Mouse (Mus musculus): ENCODE data around the gene Rab6b. TPM values are rescaled to one million over a fixed set of nuclear protein-coding genes. Genes with fewer than 3 reads are reported as not detected.

Gene Rab6b
- polyA plus RNA-seq, 1 experiment, result 21.3 TPM

DNA sequence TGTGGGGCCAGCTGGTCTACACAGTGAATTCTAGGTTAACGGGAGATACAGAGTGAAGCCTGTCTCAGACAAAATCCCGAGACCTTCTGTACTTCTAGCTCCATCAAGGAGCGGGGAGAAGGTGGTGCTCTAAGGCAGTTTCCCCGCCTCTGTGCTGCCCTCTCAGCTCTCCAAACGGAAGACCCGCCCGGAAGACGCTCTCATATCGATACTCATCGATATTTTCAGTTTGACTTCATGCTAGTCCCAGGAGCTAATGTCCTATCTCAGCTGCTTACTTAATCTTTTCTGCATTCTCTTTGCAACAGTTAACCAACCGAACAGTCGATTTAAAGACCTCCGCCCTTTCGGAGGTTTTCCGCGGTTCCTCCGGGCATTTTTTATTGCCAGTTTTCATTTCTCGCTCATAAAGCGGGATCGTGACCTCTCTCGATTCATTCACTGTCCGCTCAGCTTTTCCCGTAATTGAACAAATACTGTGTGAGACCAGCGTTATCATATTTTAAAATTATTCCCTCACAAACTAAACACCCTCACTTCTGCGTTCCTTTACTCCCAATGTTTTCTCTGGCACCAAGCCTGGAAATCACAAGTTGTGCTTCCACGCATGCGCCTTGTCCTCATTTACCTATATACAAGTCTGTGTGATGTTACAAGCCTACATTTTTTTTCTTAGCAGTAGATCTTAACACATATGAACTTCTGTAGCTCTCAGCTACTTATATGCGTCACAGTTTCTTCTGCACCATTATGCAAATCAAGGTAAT is 101.2 kb downstream of the Rab6b start:
- DNase-seq, result no peak
- peak overlapping the region; percentile 33 for H3K4me3 ChIP-seq (replicated peaks; ENCODE audit: extremely low read depth, low read depth, low read length)
- no peaks in the 10 kb centered on the region for H3K4me1 ChIP-seq (ENCODE audit: control insufficient read depth, insufficient read depth, low read length)
- WGBS, result 59% methylated on average over 28 of the region's 28 CpGs
- TF ChIP-seq POLR2A (IDR thresholded peaks at IDR 0.05; ENCODE audit: borderline replicate concordance, extremely low read depth, low read depth, low read length) (no peak), CTCF (IDR thresholded peaks at IDR 0.05; ENCODE audit: insufficient read depth, low read length) (no peak)

GRCm38 (mm10) chr9:103213631-103214030 is 102.0 kb downstream of the Rab6b start:
- no peak for DNase-seq
- 57% methylated on average over 2 of the region's 2 CpGs for WGBS
- TF ChIP-seq CTCF (IDR thresholded peaks at IDR 0.05; ENCODE audit: insufficient read depth, low read length) (no peak), POLR2A (IDR thresholded peaks at IDR 0.05; ENCODE audit: borderline replicate concordance, extremely low read depth, low read depth, low read length) (no peak)
- Histone ChIP-seq H3K4me1 (ENCODE audit: control insufficient read depth, insufficient read depth, low read length) (no peaks in the 10 kb centered on the region), H3K4me3 (replicated peaks; ENCODE audit: extremely low read depth, low read depth, low read length) (no peak overlapping the region)

DNA sequence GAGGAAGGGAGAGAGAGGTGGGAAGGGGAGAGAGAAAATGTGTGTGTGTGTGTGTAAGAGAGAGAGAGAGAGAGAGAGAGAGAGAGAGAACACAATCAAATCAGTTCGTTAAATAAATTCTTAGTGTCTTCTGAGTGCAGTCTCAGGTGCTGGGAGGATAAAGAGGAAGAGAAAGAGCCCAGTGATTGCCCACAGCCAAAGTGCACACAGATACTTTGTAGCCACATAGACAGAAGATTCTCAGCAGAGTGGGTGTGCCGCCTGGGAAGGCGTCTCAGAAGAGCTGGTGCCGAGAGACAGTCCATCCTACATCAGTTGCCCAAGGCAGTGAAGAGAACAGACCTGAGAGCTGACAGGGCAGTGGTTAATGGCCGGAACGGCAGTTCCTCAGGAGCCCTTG is 102.7 kb downstream of the Rab6b start:
- DNase-seq, result no peak
- no peak overlapping the region for H3K4me3 ChIP-seq (replicated peaks; ENCODE audit: extremely low read depth, low read depth, low read length)
- WGBS, result 81% methylated on average over 6 of the region's 6 CpGs
- TF ChIP-seq CTCF (IDR thresholded peaks at IDR 0.05; ENCODE audit: insufficient read depth, low read length) (no peak), POLR2A (IDR thresholded peaks at IDR 0.05; ENCODE audit: borderline replicate concordance, extremely low read depth, low read depth, low read length) (no peak)
- H3K4me1 ChIP-seq (ENCODE audit: control insufficient read depth, insufficient read depth, low read length), result no peaks in the 10 kb centered on the region

- no peak for TF ChIP-seq CTCF (IDR thresholded peaks at IDR 0.05; ENCODE audit: insufficient read depth, low read length)
- TF ChIP-seq POLR2A (IDR thresholded peaks at IDR 0.05; ENCODE audit: borderline replicate concordance, extremely low read depth, low read depth, low read length), result no peak
- 95% methylated on average over 7 of the region's 7 CpGs for WGBS
These were observed 113.1 kb downstream of the Rab6b start for GRCm38 (mm10) chr9:103224721-103225120.

DNA sequence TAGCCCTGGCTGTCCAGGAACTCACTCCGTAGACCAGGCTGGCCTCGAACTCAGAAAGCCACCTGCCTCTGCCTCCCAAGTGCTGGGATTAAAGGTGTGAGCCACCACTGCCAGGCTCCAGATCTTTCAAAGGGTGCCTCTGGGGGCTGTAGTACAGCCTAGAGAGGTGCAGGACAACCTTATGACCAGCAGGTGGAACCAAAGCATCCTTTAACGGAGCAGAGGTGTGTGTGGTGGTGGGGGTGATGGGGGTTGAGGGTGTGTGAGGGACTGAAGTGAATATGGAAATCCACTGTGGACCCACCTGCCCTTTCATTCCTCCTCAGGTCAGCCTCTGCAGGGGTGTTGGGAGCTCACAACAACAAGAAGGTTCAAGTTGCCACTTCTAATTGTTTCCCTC is 113.9 kb downstream of the Rab6b start:
- 66% methylated on average over 3 of the region's 3 CpGs for WGBS
- no peak for DNase-seq

More at GRCm38 (mm10) chr9:103224721-103225120, 113.1 kb downstream of the Rab6b start:
- DNase-seq, result no peak
- H3K4me1 ChIP-seq (ENCODE audit: control insufficient read depth, insufficient read depth, low read length), result no peaks in the 10 kb centered on the region
- no peak overlapping the region for H3K4me3 ChIP-seq (replicated peaks; ENCODE audit: extremely low read depth, low read depth, low read length)

GRCm38 (mm10) chr9:103226806-103227205 is 115.2 kb downstream of the Rab6b start:
- TF ChIP-seq CTCF (IDR thresholded peaks at IDR 0.05; ENCODE audit: insufficient read depth, low read length), result no peak
- no peak for TF ChIP-seq POLR2A (IDR thresholded peaks at IDR 0.05; ENCODE audit: borderline replicate concordance, extremely low read depth, low read depth, low read length)
- H3K4me3 ChIP-seq (replicated peaks; ENCODE audit: extremely low read depth, low read depth, low read length), result no peak overlapping the region
- peaks cover 3% of the 10 kb centered on the region; the same call in 1 of the 2 replicates for H3K4me1 ChIP-seq (ENCODE audit: control insufficient read depth, insufficient read depth, low read length)
- no peak for DNase-seq
- WGBS, result 84% methylated on average over 15 of the region's 15 CpGs

More for the DNA sequence above, 113.9 kb downstream of the Rab6b start:
- Histone ChIP-seq H3K4me1 (ENCODE audit: control insufficient read depth, insufficient read depth, low read length) (peaks cover under 1% of the 10 kb centered on the region; the same call in 1 of the 2 replicates), H3K4me3 (replicated peaks; ENCODE audit: extremely low read depth, low read depth, low read length) (no peak overlapping the region)
- TF ChIP-seq POLR2A (IDR thresholded peaks at IDR 0.05; ENCODE audit: borderline replicate concordance, extremely low read depth, low read depth, low read length), result no peak
- peak; percentile 68 for TF ChIP-seq CTCF (IDR thresholded peaks at IDR 0.05; ENCODE audit: insufficient read depth, low read length)

DNA sequence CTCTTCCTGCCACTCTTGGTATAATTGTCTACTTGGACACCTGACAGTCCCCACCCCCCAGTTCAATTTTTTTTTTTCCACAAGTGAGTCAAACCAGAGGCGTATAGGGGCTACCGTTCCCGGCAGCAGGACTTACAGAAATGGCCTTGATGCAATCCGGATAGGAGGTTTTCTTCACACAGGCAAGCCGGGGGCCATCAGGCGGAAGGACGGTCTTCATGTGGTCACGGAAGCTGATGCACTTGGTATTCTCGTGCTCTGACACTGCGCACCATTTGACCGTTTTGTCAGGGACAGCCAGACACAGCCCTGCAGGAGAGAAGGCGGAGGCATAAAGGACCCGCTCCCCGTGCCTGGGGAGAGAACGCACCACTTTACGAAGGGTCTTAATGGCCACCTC is 116.2 kb downstream of the Rab6b start:
- H3K4me1 ChIP-seq (ENCODE audit: control insufficient read depth, insufficient read depth, low read length), result peaks cover 3% of the 10 kb centered on the region; the same call in 1 of the 2 replicates
- 94% methylated on average over 16 of the region's 16 CpGs for WGBS
- no peak for DNase-seq
- H3K4me3 ChIP-seq (replicated peaks; ENCODE audit: extremely low read depth, low read depth, low read length), result no peak overlapping the region
- TF ChIP-seq POLR2A (IDR thresholded peaks at IDR 0.05; ENCODE audit: borderline replicate concordance, extremely low read depth, low read depth, low read length) (no peak), CTCF (IDR thresholded peaks at IDR 0.05; ENCODE audit: insufficient read depth, low read length) (no peak)

DNA sequence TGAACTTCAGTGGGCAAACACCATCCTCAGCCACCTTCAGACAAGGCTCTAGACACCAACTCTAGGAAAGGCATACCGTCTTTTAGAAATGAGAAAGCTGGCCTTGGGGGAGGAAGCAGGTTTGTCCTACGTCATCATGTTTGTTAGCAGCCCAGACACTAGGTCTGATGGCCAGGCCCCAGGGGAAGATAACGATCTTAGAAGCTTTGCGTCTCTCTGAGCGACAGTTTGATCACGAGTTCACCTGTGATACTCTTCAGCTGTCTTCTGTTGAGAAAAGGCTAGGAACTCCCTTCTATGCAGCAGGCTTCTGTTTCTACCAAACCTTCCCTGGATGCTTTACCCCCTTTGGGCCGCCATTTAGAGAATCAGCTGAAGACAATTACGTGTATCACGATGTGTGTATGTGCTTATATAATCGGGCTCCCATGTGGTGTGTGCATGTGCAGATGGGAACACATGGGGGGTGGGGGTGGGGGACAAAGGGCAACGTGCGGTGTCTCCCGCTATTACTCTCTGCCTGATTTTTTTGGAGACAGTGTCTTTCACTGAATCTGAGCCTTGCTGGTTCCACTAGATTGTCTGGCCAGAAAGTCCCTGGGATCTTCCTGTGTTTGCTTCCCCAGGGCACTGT is 116.9 kb downstream of the Rab6b start:
- 82% methylated on average over 13 of the region's 13 CpGs for WGBS
- Histone ChIP-seq H3K4me3 (replicated peaks; ENCODE audit: extremely low read depth, low read depth, low read length) (no peak overlapping the region), H3K4me1 (ENCODE audit: control insufficient read depth, insufficient read depth, low read length) (peaks cover 3% of the 10 kb centered on the region; the same call in 1 of the 2 replicates)
- TF ChIP-seq CTCF (IDR thresholded peaks at IDR 0.05; ENCODE audit: insufficient read depth, low read length), result no peak
- TF ChIP-seq POLR2A (IDR thresholded peaks at IDR 0.05; ENCODE audit: borderline replicate concordance, extremely low read depth, low read depth, low read length), result no peak
- DNase-seq, result no peak

GRCm38 (mm10) chr9:103229037-103229867 is 117.7 kb downstream of the Rab6b start:
- H3K4me3 ChIP-seq (replicated peaks; ENCODE audit: extremely low read depth, low read depth, low read length), result peak overlapping the region; percentile 72
- no peak for TF ChIP-seq POLR2A (IDR thresholded peaks at IDR 0.05; ENCODE audit: borderline replicate concordance, extremely low read depth, low read depth, low read length)
- TF ChIP-seq CTCF (IDR thresholded peaks at IDR 0.05; ENCODE audit: insufficient read depth, low read length), result no peak
- DNase-seq, result no peak
- peaks cover 3% of the 10 kb centered on the region; the same call in 1 of the 2 replicates for H3K4me1 ChIP-seq (ENCODE audit: control insufficient read depth, insufficient read depth, low read length)
- 76% methylated on average over 15 of the region's 15 CpGs for WGBS

Data from lung, adult 2 months (tissue).